Mouse (Mus musculus) cortical plate, adult 2 months (tissue): ENCODE data around the gene Qrich1.

ENCODE experiments used
- CTCF ChIP-seq: fragments of 200-500 bp; IDR thresholded peaks from 2 replicates; pipeline ENCODE4 v1.5.1; 2011; ENCODE audit warnings: mild to moderate bottlenecking, control low read depth, low read length; ENCODE audit not compliant: insufficient read depth; ENCODE audit errors: extremely low read depth
- POLR2A ChIP-seq: fragments of 200-500 bp; IDR thresholded peaks from 2 replicates; pipeline ENCODE4 v1.6.1; 2011; ENCODE audit warnings: mild to moderate bottlenecking, low read length, control low read depth; ENCODE audit not compliant: insufficient read depth; ENCODE audit errors: extremely low read depth

DNA sequence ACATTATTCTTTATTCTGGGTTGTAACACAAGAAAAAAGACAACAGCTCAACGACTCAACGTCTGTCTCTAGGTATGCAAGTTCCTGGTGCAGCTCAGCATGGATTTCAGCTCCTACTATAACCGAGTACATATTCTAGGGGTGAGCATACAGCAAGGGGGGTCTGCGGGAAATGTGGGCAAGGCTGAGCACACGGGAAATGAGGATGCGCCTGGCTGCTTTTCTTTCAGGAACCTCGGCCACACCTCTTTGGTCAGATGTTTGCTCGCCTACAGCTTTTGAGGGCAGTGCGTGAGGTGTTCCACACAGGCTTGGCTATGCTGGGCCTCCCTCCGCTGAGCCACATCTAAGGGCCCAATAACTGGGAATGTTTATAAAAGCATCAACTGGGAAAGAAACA lies 55.7 kb downstream of the Qrich1 start:
- TF ChIP-seq CTCF = no peak
- no peak for TF ChIP-seq POLR2A
